Mouse (Mus musculus) cortical plate, adult 2 months (tissue): ENCODE results near the gene Tec.

Experiments used
- CTCF ChIP-seq: fragments of 200-500 bp; IDR thresholded peaks from 2 replicates; pipeline ENCODE4 v1.5.1; 2011; ENCODE audit warnings: mild to moderate bottlenecking, control low read depth, low read length; ENCODE audit not compliant: insufficient read depth; ENCODE audit errors: extremely low read depth
- POLR2A ChIP-seq: fragments of 200-500 bp; IDR thresholded peaks from 2 replicates; pipeline ENCODE4 v1.6.1; 2011; ENCODE audit warnings: mild to moderate bottlenecking, low read length, control low read depth; ENCODE audit not compliant: insufficient read depth; ENCODE audit errors: extremely low read depth

GRCm38 (mm10) chr5:72816491-72816890, 51.8 kb downstream of the Tec start:
- TF ChIP-seq CTCF (no peak), POLR2A (no peak)
